Mouse (Mus musculus): ENCODE measurements around the gene Gm10271.

The Gm10271 gene

DNA sequence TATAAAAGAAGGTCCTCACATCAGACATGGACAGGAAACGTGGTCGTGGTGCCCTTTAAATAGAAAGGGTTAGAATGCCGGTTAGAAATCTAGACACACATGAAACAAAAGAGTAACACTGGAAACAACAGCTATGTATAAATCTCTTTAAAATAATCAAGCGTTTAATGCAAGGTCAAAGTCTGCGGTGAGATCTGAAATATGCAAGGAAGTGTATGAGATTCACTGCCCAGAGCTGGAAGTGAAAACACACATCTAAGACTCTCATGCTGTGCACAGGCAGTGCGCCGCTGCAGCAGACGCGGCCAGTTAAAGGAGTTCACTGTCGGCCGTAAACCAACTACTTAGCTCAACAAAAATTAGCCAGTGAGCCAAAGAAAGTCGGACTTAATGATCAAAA, 37.4 kb downstream of the Gm10271 start:
- in situ Hi-C loops (cut with MboI, MseI), result loop anchor here (25.0 kb wide), 1 partner anchor 1573 kb away; the partner anchor contains the start of gene Tmem19

- in situ Hi-C loops (cut with MboI, MseI), result loop anchor here (25.0 kb wide), 1 partner anchor 1571 kb away; the partner anchor contains the start of gene Tmem19
These were observed 38.6 kb downstream of the Gm10271 start for GRCm38 (mm10) chr10:116933794-116934193.

GRCm38 (mm10) chr10:116932418-116932817, 40.0 kb downstream of the Gm10271 start:
- in situ Hi-C loops (cut with MboI, MseI), result loop anchor here (25.0 kb wide), 1 partner anchor 1570 kb away; the partner anchor contains the start of gene Tmem19

- in situ Hi-C loops (cut with MboI, MseI), result loop anchor here (25.0 kb wide), 1 partner anchor 1569 kb away; the partner anchor contains the start of gene Tmem19
These were observed 40.8 kb downstream of the Gm10271 start for GRCm38 (mm10) chr10:116931497-116932179.

DNA sequence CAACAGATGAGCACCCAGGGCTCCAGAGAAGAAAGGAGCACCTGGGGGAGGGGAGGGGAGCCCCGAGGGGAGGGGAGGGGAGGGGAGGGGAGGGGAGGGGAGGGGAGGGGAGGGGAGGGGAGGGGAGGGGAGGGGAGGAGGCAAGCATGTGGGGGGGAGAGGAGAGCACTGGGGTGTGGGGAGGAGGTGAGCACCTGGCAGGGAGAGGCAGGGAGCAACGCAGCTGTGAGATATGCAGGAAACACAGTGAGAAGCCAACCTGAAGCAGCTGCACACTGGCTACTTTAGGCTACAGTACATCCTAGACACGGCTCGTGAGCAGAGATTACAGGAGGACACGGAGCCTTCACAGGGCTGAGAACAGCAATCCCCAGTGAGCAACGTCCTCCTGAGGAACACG, 41.5 kb downstream of the Gm10271 start:
- in situ Hi-C loops (cut with MboI, MseI), result loop anchor here (25.0 kb wide), 1 partner anchor 1569 kb away; the partner anchor contains the start of gene Tmem19

GRCm38 (mm10) chr10:116930506-116930905, 41.9 kb downstream of the Gm10271 start:
- in situ Hi-C loops (cut with MboI, MseI), result loop anchor here (25.0 kb wide), 1 partner anchor 1568 kb away; the partner anchor contains the start of gene Tmem19

GRCm38 (mm10) chr10:116928826-116929225, 43.6 kb downstream of the Gm10271 start:
- in situ Hi-C loops (cut with MboI, MseI), result loop anchor here (25.0 kb wide), 1 partner anchor 1567 kb away; the partner anchor contains the start of gene Tmem19

DNA sequence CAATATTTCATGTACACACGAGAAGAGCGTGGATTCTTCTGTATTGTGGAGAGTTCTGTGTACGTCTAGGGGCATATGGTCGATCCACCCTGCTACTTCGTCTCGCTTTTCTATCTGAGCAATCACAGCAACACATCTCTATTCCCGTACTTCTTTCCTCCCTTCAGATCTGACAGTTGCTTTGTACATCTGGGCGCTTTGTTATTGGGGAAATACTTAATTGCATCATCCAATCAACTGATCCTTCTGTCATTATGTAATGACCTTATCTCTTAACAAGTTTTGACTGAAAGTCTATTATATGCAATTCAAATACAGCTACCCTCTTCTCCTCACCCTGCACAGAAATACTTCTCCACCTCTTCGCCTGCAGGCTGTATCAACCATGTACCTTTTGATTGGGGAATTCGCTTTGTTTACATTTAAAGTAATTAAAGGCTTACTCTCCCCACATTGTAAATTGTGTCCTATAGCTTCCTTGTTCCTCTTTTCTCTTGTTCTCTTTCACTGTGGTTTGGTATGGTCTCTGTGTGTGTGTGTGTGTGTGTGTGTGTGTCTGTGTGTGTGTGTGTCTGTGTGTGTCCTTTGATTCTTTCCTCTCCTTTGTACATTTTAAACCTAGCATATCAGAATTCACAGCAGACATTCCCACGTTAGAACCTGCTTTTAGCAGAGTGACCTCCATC, 45.8 kb downstream of the Gm10271 start:
- in situ Hi-C loops (cut with MboI, MseI), result loop anchor here (25.0 kb wide), 1 partner anchor 1564 kb away; the partner anchor contains the start of gene Tmem19

DNA sequence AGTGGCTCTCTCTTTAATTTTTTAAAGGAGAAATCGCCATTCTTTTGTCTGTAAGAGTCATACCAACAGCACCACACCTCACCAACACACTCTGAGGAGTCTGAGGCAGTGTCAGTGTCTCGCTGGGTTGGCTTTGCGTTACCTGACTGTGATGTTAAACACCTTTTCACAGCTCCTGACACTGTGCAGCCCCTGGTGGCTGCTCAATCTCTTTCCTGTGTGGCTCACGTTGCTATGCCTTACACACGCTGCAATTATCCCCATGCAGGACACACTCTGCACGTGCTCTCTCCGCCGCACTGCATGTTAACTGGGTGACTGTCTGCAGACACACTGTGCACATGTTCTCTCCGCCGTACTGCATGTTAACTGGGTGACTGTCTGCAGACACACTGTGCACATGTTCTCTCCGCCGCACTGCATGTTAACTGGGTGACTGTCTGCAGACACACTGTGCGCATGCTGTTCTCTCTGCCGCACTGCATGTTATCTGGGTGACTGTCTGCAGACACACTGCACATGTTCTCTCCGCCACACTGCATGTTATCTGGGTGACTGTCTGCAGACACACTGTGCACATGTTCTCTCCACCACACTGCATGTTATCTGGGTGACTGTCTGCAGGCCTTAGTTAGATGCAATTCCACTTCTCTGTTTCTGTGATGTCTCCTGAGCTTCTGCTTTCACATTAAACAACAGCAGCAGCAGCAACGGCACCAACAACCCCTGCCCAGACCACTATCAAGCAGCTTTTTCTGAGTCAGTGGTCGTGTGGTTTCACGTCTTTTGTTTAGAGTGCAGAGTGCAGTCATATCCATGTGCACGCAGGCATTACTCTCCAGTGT, 48.5 kb downstream of the Gm10271 start:
- in situ Hi-C loops (cut with MboI, MseI), result no loop called here

DNA sequence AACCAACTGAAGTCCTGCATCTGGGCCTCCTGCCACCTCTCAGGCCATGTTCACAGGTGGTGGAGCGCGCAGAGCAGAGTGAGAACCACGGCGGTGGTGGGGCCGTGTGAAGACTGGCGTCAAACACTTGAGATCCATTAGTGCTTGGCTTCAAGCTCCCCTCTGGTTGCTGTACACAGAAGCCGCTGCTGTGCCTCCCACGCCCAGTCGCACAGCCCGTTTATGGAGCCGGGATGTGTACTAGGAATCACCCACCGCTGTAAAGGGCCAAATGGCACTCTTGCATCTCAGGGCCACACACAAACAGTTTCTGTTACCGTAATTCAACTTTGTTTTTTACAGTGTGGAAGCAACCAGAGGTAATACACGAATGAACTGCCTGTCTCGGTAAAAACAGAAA, 50.2 kb downstream of the Gm10271 start:
- in situ Hi-C loops (cut with MboI, MseI), result no loop called here

GRCm38 (mm10) chr10:116921416-116921815, 51.0 kb downstream of the Gm10271 start:
- in situ Hi-C loops (cut with MboI, MseI), result no loop called here

DNA sequence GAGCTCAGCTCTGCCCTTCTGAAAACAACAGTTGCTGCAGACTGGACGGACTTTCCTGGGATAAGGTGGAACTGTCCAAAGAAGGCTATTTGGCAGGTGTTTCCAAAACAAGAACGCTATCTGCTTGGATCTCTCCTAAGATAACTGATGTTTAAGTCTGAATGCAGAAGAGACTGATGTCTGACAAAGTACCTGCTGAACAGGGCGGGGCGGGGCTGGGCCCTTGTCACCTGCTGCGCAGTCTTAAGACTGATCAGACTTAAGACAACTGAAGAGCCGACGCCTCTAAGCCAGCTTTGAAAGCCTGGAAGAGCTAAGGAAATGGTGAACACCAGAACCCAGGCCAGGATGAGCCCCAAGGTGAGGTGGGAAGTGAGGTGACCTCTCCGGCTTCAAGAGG, 51.8 kb downstream of the Gm10271 start:
- in situ Hi-C loops (cut with MboI, MseI), result no loop called here

GRCm38 (mm10) chr10:116919368-116920317, 52.8 kb downstream of the Gm10271 start:
- in situ Hi-C loops (cut with MboI, MseI), result no loop called here

DNA sequence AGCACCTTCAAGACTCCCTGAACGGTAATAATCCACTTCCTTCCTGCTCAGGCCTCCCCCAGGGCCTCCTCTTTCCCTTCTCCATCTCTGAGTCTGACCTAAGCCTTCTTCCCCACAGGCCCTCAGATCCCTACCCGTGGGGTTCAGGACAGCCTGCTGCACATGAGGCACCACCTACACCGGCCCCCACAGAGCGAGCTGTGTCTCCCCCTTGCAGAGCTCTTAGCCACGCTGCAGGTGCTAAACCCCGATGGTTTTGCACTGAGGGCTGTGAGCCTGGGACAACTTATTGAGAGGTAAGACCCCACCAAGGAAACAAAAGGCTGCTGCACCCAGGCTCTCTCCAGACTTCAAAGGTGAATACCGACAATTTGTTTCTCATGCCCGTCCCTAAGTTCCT, 55.8 kb downstream of the Gm10271 start:
- in situ Hi-C loops (cut with MboI, MseI), result no loop called here

- in situ Hi-C loops (cut with MboI, MseI), result no loop called here
These were observed 57.1 kb downstream of the Gm10271 start for GRCm38 (mm10) chr10:116915286-116915685.

DNA sequence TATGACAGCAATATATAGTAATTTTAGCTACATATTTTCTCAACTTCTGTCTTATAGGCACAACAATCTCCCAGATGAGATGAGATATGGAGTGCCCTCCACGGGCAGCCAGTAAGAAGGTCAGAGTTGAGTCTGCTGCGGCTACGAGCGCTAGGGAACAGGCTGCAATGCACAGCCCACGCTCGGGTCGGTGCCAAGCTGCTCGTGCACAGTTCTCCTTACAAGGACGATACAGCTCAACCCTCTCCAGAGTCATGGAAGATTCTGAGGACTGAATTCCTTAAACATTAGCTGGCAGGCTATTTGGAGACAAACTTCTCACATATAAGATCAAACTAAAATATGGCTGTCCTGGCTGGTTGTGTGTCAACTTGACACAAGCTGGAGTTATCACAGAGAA, 57.8 kb downstream of the Gm10271 start:
- in situ Hi-C loops (cut with MboI, MseI), result no loop called here

DNA sequence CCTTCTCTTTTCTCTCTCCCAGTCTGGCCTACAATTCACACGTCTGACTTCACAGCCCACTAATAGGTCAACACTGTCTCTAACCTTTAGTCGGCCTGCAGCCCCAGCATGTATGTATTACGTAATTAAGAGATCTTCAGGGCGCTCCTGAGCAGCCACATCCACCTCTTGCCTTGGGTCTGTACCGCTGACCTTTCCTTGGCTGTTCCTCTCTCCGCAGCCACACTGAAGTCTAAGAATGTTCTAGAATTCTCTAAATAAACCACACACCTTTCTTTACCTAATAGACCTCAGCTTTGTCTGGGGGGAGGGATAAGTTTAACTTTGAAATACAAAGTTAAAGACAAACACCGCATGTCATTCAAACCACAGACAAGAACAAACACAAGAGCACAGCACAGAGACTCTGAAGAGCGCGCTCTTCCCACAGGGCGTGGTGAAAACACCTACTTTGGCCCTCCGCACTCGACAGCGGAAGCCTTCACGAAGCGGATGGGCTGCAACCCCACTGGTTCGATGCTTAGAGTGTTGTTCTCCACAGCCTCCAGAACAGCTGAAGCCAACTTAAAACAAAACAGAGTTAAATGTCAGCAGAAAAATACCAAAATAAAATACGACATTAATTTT, 58.6 kb downstream of the Gm10271 start:
- in situ Hi-C loops (cut with MboI, MseI), result no loop called here

DNA sequence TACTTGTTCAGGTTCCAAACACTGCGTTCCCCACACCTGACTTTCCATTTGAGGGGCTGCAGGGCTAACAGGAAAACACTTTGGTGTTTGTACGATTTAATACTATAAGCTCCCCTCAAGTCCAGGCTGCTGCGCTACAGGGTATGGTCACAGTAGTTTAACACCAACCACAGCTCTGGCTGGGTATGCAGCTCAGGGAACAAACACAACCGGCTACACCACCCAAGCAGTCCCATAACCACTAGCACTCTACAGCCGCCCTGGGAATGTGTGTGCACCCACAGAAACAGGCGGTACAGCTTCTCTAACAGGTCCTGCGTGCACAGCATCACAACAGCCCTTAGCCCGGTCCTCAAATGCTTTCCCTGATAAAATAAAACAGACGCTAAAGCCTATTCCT, 59.6 kb downstream of the Gm10271 start:
- in situ Hi-C loops (cut with MboI, MseI), result no loop called here

DNA sequence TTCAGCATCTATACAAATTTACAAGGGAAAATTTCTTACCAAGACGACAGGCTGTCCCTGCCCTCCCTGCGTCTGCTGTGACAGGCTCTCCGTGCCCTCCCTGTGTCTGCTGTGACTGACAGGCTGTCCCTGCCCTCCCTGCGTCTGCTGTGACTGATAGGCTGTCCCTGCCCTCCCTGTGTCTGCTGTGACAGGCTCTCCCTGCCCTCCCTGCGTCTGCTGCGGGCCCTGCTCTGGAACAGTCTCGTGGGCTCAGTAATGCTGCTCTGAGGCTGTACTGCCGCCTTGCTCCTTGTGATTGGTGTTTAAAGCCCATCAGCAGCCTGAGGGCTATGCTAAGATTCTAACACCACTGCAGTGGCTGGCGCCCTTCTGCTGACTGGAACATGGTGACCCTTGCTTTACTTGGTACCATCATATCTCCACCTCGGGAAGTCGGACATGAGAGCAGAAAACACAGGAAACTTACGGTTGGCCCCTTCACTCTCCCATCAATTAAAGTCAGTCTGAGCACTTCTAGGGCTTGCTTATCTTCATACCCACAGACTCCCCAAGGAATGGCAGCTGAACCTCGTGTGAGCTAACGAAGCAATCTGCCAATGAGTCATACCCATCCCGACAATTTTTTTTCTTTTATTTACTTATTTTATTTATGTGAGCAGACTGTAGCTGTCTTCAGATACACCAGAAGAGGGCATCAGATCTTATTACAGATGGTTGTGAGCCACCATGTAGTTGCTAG, 63.3 kb downstream of the Gm10271 start:
- in situ Hi-C loops (cut with MboI, MseI), result no loop called here
